Mouse (Mus musculus) activated CD4-positive, CD25-positive, alpha-beta regulatory T cell, adult 4 months (primary cell): ENCODE data around the gene OR5BS1P. TPM values are rescaled to one million over a fixed set of nuclear protein-coding genes. Genes with fewer than 3 reads are reported as not detected.
"Not testable (repeated sequence)": the region's sequence is repeated elsewhere in the genome, so short reads cannot be mapped to it uniquely, and the experiment has no call there.

Source experiments
- ATAC-seq: one replicate; pipeline ENCODE4 v1.8.0; 2017
- polyA plus RNA-seq, 2 experiments: library from polyadenylated mRNA; unstranded; fragments of 100-300 nt; shearing (Covaris generic); gene quantifications; one replicate each; pipeline ENCODE4 v1.2.1; 2017

The OR5BS1P gene
- polyA plus RNA-seq, result under 1 TPM in 1 of 2 experiments, not detected in 1; 0.07 TPM

- no peak for ATAC-seq
Observed at GRCm38 (mm10) chr15:98469596-98469995, at the start of gene OR5BS1P. TSS of gene OR5BS1P (plus strand) at chr15:98469896.

- no peak for ATAC-seq
Observed at GRCm38 (mm10) chr15:98420897-98421296, 48.8 kb upstream of the OR5BS1P start.

DNA sequence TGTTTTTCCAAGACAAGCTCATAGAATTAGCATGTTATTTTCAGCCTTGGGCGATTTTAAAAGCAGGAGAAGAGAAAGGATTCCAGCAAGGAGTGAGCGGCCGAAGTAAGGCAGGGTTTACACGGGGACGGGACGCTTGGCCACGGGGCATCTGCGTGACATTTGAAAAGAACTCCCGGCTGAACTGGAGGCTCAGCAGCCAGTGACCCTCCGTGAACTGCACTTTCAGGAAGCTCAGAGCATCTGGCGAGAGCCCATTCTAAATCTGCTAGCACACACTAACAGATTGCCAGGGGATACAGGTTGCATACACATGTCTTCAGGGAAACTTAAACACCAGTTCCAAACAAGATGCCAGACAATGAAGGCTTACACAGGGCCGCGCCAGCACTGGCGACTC, 45.4 kb upstream of the OR5BS1P start:
- no peak for ATAC-seq

DNA sequence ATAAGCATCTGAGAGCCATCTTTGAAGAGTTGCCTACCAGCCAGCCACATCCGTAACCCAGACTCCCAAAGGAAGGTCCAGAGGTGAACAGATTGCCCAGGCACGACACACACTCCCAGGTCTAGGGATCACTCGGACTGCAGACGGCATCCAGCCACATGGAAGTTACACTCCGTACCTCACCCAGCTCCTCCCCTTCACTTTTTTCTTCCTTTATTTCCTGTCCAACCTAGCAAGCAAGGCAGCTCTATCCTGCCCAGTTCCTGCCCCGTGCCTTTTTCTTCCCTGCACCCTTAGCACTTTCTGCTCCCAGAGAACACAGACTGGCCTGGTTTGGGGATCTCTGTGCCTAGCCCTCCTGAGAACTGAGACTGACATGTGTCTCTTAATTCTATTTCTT, 44.9 kb upstream of the OR5BS1P start:
- no peak for ATAC-seq

DNA sequence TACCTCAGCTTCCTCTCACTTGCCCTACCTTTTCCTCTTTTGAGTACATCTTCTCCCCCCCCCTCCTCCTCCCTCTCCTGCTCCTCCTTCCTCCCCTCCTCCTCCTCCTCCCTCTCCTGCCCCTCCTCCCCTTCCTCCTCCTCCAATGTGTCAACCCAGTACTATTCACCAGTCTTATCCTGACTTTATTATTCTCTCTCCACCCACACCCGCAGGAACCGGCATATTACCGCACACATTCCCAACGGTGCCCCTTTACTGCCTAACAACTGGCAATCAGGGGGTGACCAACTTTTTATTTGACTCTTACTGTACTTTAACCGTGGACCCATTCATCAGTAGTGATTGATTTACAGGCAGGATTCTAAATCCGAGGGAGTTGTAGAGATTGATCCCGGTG, 44.5 kb upstream of the OR5BS1P start:
- ATAC-seq, result no peak

- ATAC-seq, result not testable (repeated sequence)
Observed at GRCm38 (mm10) chr15:98430925-98431324, 38.8 kb upstream of the OR5BS1P start, which contains the start of gene Olfr282. TSS of gene Olfr282 (plus strand) at chr15:98431225.

- no peak for ATAC-seq
Observed at GRCm38 (mm10) chr15:98444561-98444960, 25.1 kb upstream of the OR5BS1P start.

DNA sequence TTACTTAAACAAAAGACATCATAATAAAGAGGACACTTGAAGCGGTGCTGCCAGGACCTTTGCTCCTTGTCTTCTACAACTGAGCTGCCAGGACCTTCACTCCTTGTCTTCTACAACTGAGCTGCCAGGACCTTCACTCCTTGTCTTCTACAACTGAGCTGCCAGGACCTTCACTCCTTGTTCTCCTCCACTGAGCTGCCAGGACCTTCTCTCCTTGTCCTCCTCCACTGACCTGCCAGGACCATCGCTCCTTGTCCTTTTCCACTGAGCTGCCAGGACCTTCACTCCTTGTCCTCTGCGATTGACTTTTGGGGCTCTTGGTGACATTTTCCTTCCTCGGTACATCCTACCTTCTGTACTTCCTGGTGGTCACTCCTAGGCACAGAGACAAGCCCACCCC, 21.2 kb upstream of the OR5BS1P start:
- ATAC-seq, result no peak

- no peak for ATAC-seq
Observed at GRCm38 (mm10) chr15:98452288-98452687, 17.4 kb upstream of the OR5BS1P start, which contains the start of gene Olfr281. TSS of gene Olfr281 (plus strand) at chr15:98452588.

DNA sequence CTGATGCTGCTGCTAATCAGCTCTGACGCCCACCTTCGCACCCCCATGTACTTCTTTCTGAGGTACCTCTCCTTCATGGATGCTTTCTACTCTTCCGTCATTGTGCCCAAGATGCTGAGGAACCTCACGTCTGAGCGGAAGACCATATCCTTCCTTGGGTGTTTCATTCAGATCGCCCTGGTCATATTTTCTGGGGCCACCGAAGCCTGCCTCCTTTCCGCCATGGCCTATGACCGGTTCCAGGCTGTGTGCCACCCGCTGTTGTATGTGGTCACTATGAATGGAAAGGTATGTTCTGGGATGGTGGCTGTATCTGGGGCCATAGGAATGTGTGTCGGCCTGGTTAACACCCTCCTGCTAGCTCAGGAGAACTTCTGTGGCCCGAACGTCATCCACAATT, 1.8 kb downstream of the OR5BS1P start:
- ATAC-seq, result no peak

DNA sequence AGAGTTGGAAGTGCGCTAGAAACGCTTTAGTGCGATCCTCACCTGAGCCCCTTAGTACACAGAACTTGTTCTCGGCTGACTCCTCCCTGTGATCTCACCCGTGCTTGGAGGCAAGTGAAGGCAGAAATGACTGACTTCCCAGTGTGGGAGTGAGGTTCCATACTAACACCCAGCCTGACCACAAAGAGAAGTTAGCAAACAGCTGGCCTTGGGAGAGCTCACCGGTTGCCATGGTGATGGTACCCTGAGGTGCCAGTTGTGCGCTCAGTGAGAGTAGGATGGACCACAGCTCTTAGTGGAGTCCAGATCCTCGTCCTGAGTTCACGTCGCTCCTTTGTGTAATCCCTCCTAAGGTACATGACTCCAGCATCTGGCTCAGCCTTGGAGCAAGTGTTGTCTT, 5.3 kb downstream of the OR5BS1P start:
- no peak for ATAC-seq

- ATAC-seq, result no peak
Observed at GRCm38 (mm10) chr15:98475382-98475781, 5.7 kb downstream of the OR5BS1P start.

DNA sequence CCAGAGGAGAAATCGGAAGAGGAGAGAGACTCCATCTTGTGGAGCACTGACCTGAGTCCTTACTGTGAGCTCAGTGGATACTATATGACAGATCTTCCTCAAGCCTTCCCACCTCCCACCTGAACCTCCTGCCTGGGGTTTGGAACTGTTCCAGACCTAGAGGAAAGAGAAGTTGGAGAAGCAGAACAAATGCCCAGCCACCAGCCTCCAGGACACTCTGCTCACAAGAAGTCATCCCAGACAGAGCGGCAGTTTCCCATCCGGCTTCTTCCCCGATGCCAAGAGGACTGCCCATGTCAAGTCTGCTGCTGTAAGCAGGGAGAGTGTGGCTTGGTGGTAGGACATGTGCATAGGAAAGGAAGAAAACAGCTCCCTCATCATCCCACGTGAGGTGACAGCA, 6.6 kb downstream of the OR5BS1P start:
- no peak for ATAC-seq

DNA sequence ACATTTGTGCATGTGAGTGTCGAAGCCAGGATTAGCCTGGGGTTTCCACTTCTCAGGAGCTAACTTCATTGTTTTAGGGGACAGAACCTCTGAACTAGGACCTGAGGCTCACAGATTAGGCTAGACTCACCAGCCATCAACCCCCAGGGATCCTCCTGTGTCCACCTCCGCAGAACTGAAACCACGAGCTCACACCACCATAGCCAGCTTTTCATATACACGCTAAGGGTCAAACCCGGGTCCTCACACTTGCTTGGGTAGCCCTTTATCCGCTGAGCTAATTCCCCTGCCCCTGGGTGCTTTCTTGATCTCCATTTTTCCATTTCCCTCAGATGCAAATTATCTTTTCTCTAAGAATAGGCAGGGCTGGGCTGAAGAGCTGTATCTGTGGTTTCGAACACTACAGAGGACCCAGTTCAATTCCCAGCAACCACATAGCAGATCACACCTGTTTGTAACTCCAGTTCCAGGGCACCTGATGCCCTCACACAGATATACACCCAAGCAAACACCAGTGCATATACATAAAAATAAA, 9.9 kb downstream of the OR5BS1P start:
- ATAC-seq, result no peak

DNA sequence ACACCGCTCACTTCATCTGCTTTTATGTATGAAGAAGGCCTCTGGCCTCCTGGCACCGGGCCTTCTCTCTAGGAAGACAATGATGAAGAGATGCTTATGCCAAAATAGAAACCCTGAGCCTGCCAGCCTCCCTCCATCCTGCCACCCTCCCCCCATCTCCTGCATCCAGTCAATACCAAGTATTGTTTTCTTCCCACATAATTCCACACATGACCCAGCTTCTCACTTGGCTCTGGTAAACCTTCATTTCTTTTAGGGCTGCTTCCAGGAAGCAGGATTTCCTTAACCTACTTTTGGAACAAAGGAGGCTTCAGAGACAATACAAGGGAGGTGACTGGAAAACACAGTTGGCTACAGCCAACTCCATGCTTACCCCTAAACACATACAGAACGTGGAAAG, 13.0 kb downstream of the OR5BS1P start, which contains the start of gene Lalba:
Lalba (minus strand) TSS at position 21 of the 400 bp plus-strand sequence.
- no peak for ATAC-seq

GRCm38 (mm10) chr15:98483907-98484886, 14.5 kb downstream of the OR5BS1P start:
- no peak for ATAC-seq

GRCm38 (mm10) chr15:98486433-98487021, 16.8 kb downstream of the OR5BS1P start:
- ATAC-seq, result no peak

GRCm38 (mm10) chr15:98491332-98491731, 21.6 kb downstream of the OR5BS1P start:
- no peak for ATAC-seq

- no peak for ATAC-seq
Observed at GRCm38 (mm10) chr15:98492102-98492501, 22.4 kb downstream of the OR5BS1P start, which contains the start of gene Olfr279. TSS of gene Olfr279 (plus strand) at chr15:98492402.

- ATAC-seq, result no peak
Observed at GRCm38 (mm10) chr15:98497631-98498030, 27.9 kb downstream of the OR5BS1P start.

GRCm38 (mm10) chr15:98503317-98503716, 33.6 kb downstream of the OR5BS1P start:
- no peak for ATAC-seq

DNA sequence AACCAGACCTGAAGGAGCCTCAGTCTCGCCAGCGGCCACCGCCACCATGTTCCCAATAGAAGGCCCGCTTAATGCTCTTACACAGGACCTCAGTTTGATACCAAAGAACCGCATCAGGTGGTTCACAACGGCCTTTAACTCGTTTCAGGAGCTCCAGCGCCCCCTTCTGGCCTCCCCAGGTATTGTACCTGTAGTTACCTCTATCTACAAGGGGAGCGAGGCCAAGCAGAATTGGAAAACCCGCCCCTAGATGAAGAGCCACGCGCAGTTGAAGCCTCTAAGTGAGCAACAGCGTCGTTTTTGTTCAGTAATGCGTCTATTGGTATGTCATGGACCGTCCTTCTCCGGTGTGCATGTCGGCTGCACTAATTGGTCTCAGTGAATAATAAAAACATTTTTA, 34.8 kb downstream of the OR5BS1P start:
- no peak for ATAC-seq

GRCm38 (mm10) chr15:98506253-98506957, 36.7 kb downstream of the OR5BS1P start:
- peak; percentile 44 for ATAC-seq
